ENCODE assay signal across 33 mouse cellular contexts in genomic region chr13:8770616-8771015, GRCm38 (mm10).
"Had no signal": no experiment of that assay in that cellular context is flagged by ENCODE, and none has a peak within 500 bp of the region (broad histone marks: within the 10 kb centered on the region; RNA-seq: fewer than 3 reads in every experiment).

No protein-coding gene starts in this region.

- H3K36me3 ChIP-seq: heart, embryonic 10.5 days; heart, embryonic 12.5 days; heart, embryonic 13.5 days; heart, embryonic 15.5 days; hindbrain, embryonic 10.5 days; hindbrain, embryonic 12.5 days; intestine, embryonic 15.5 days; kidney, embryonic 15.5 days had no signal

- H3K9me3 ChIP-seq: heart, embryonic 15.5 days; hindbrain, embryonic 12.5 days; hindbrain, embryonic 15.5 days; intestine, embryonic 15.5 days had no signal

- ATAC-seq: inflammation-experienced regulatory T-cells, adult 6 months; intestine, embryonic 15.5 days; intestine, embryonic 16.5 days; intestine, postnatal 0 days had no signal

- H3K27me3 ChIP-seq: heart, embryonic 12.5 days; heart, embryonic 13.5 days; heart, embryonic 15.5 days; hindbrain, embryonic 12.5 days; hindbrain, embryonic 13.5 days; hindbrain, embryonic 15.5 days; intestine, embryonic 15.5 days; kidney, embryonic 15.5 days had no signal

- H3K4me3 ChIP-seq: heart, embryonic 10.5 days; heart, embryonic 12.5 days; heart, embryonic 13.5 days; heart, embryonic 15.5 days; hindbrain, embryonic 10.5 days; hindbrain, embryonic 12.5 days; hindbrain, embryonic 13.5 days; hindbrain, embryonic 15.5 days; intestine, embryonic 15.5 days; kidney, embryonic 15.5 days; layer of hippocampus, adult 2 months; left cerebral cortex, adult 2 months had no signal

- H3K4me2 ChIP-seq: heart, embryonic 11.5 days; heart, embryonic 12.5 days; heart, embryonic 13.5 days; heart, embryonic 15.5 days; hindbrain, embryonic 12.5 days; hindbrain, embryonic 13.5 days; hindbrain, embryonic 14.5 days; hindbrain, embryonic 15.5 days; intestine, embryonic 15.5 days; kidney, embryonic 15.5 days had no signal

- H3K27ac ChIP-seq: heart, embryonic 10.5 days; heart, embryonic 13.5 days; heart, embryonic 15.5 days; hindbrain, embryonic 10.5 days; hindbrain, embryonic 12.5 days; hindbrain, embryonic 13.5 days; hindbrain, embryonic 14.5 days; hindbrain, embryonic 15.5 days; hindbrain, postnatal 0 days; intestine, embryonic 15.5 days; kidney, embryonic 15.5 days; layer of hippocampus, adult 2 months; left cerebral cortex, adult 2 months had no signal

- H3K4me1 ChIP-seq: heart, embryonic 10.5 days; heart, embryonic 12.5 days; heart, embryonic 13.5 days; heart, embryonic 15.5 days; hindbrain, embryonic 13.5 days; hindbrain, embryonic 15.5 days; intestine, embryonic 15.5 days; kidney, embryonic 15.5 days had no signal

- H3K9ac ChIP-seq: heart, embryonic 12.5 days; heart, embryonic 13.5 days; heart, embryonic 15.5 days; hindbrain, embryonic 12.5 days; hindbrain, embryonic 13.5 days; hindbrain, embryonic 14.5 days; hindbrain, embryonic 15.5 days; intestine, embryonic 15.5 days; kidney, embryonic 15.5 days had no signal

- DNase-seq: heart, postnatal 10 days; heart, postnatal 14 days; heart, postnatal 36 days; heart, postnatal 4 days; kidney, adult 11 months; kidney, adult 18-20 months; kidney, adult 2 months; kidney, adult 8-10 months; kidney, adult 9 months; kidney, postnatal 14 days; kidney, postnatal 25 days; kidney, postnatal 36 days; kidney, postnatal 4 days; layer of hippocampus, adult 9-11 months; layer of hippocampus, postnatal 36 days had no signal
